Mouse (Mus musculus) CD4-positive, CD25-positive, alpha-beta regulatory T cell, adult 2 months (primary cell): ENCODE data around the gene P3h4.
A peak's percentile ranks its signal among the peaks of the same experiment; 100 is the strongest.
"Not testable (repeated sequence)": the region's sequence is repeated elsewhere in the genome, so short reads cannot be mapped to it uniquely, and the experiment has no call there.

ENCODE experiments used
- DNase-seq: peaks from one replicate; pipeline ENCODE4 v3.0.0-alpha.2; 2012; ENCODE audit warnings: low read depth, low spot score

The P3h4 gene

GRCm38 (mm10) chr11:100362209-100362978 lies 52.2 kb downstream of the P3h4 start:
- DNase-seq = peak; percentile 82

- DNase-seq = not testable (repeated sequence)
Measured at GRCm38 (mm10) chr11:100361059-100361458, 53.6 kb downstream of the P3h4 start.

GRCm38 (mm10) chr11:100360175-100360574 lies 54.5 kb downstream of the P3h4 start:
- DNase-seq = no peak
